Mouse (Mus musculus) bone marrow macrophage, adult 2 months (primary cell): ENCODE measurements at regions not wholly inside any gene's neighbourhood (a gene's known extent, or its start where the extent isn't known, plus 50 kb on each side); places are given as distances from the start of the nearest gene placed in this dataset.

ENCODE experiments used
- H3K27ac ChIP-seq: 2 replicates; pipeline ENCODE4 v1.5.1; 2012; ENCODE audit warnings: low read depth, low read length; ENCODE audit not compliant: insufficient read depth
- H3K4me1 ChIP-seq: 2 replicates; pipeline ENCODE4 v1.6.1; 2012; ENCODE audit warnings: low read length; ENCODE audit not compliant: control insufficient read depth, insufficient read depth
- H3K4me3 ChIP-seq: 2 replicates; pipeline ENCODE4 v1.5.1; 2012; ENCODE audit warnings: mild to moderate bottlenecking, low read length, moderate library complexity; ENCODE audit not compliant: insufficient read depth
- CTCF ChIP-seq: IDR thresholded peaks from 2 replicates; pipeline ENCODE4 v1.5.1; 2012; ENCODE audit warnings: low read depth, mild to moderate bottlenecking, low read length, moderate library complexity
- POLR2A ChIP-seq: IDR thresholded peaks from 2 replicates; pipeline ENCODE4 v1.6.1; 2012; ENCODE audit warnings: mild to moderate bottlenecking, low read depth, low read length, borderline replicate concordance

- no peak overlapping the region for H3K4me3 ChIP-seq
- TF ChIP-seq POLR2A = no peak
- no peak for TF ChIP-seq CTCF
- H3K4me1 ChIP-seq = no peaks in the 10 kb centered on the region
- no peak overlapping the region for H3K27ac ChIP-seq
Observed at GRCm38 (mm10) chr11:56246549-56247332, 205.9 kb upstream of the Nmur2 start.

- Histone ChIP-seq H3K27ac (no peak overlapping the region), H3K4me3 (no peak overlapping the region), H3K4me1 (no peaks in the 10 kb centered on the region)
- TF ChIP-seq POLR2A (no peak), CTCF (no peak)
Observed at GRCm38 (mm10) chr11:56244951-56245350, 204.1 kb upstream of the Nmur2 start.

DNA sequence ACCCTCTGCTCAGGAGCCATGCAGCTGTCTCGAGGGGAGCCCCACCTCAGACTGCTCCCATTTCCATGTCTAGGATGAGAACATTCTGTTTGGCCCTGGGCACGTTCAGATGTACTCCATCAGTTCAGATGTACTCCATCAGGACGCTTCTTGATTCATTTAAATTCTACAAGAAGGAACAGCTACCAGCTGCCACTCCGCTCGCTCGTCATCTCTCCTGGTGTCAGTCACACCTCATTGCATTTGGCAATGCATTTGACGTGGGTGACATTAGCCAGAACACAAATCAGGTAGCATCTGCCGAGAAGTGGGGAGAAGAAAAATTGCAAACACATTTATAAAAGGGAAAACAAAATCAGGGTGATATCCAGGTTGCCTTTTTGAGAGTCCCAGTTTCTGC is 202.6 kb upstream of the Nmur2 start:
- TF ChIP-seq CTCF = no peak
- TF ChIP-seq POLR2A = no peak

DNA sequence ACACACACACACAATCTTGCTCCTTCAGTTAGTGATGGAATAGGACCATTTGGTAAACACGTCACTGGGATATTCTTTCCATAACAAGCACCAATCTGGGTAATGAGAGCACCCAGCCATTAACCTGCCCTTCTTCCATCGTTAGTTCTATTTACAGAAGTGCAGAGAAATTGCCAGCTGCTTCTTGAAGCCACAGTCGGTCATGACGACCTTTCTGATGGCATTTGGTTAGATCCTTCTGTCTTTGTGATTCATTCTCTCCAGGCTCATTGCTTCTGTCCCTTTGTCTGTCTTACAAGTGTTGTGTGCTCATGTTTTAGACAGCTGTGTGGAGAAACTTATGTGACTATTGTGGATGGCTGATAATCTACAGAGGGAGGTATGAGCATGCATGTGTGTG is 197.9 kb upstream of the Nmur2 start:
- TF ChIP-seq CTCF (no peak), POLR2A (no peak)

More for the DNA sequence above, 202.6 kb upstream of the Nmur2 start:
- Histone ChIP-seq H3K27ac (no peak overlapping the region), H3K4me1 (no peaks in the 10 kb centered on the region), H3K4me3 (no peak overlapping the region)

GRCm38 (mm10) chr11:56224999-56225398 is 184.2 kb upstream of the Nmur2 start:
- no peaks in the 10 kb centered on the region for H3K4me1 ChIP-seq
- no peak for TF ChIP-seq POLR2A
- TF ChIP-seq CTCF = no peak
- H3K27ac ChIP-seq = no peak overlapping the region
- no peak overlapping the region for H3K4me3 ChIP-seq

More for the DNA sequence above, 197.9 kb upstream of the Nmur2 start:
- H3K27ac ChIP-seq = no peak overlapping the region
- no peaks in the 10 kb centered on the region for H3K4me1 ChIP-seq
- H3K4me3 ChIP-seq = no peak overlapping the region

DNA sequence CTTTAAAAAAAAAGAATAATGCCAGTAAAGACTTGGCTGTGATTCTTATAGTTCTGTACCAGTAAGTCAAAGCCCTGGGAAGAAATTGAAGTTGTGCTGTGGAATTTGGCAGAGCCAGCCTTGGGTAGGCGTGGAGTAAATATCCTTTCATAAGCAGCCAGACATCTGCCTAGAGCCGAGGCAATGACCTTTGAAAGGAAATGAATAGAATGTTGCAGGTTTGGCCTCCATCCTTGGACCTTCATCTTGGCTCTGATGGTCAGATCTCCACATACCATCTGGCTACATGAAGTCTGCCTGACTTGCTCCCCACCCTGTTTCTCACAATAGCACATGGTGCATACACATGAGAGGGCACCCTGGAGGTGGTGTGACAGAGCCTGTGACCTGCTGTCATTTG is 174.9 kb upstream of the Nmur2 start:
- no peak for TF ChIP-seq CTCF
- no peak for TF ChIP-seq POLR2A
- no peak overlapping the region for H3K4me3 ChIP-seq
- H3K4me1 ChIP-seq = no peaks in the 10 kb centered on the region
- no peak overlapping the region for H3K27ac ChIP-seq

GRCm38 (mm10) chr11:56201844-56202243 is 161.0 kb upstream of the Nmur2 start:
- H3K27ac ChIP-seq = no peak overlapping the region
- H3K4me3 ChIP-seq = no peak overlapping the region
- H3K4me1 ChIP-seq = no peaks in the 10 kb centered on the region
- TF ChIP-seq POLR2A = no peak
- TF ChIP-seq CTCF = no peak

GRCm38 (mm10) chr11:56195316-56195715 is 154.5 kb upstream of the Nmur2 start:
- no peak for TF ChIP-seq POLR2A
- TF ChIP-seq CTCF = no peak
- Histone ChIP-seq H3K4me1 (no peaks in the 10 kb centered on the region), H3K4me3 (no peak overlapping the region), H3K27ac (no peak overlapping the region)

DNA sequence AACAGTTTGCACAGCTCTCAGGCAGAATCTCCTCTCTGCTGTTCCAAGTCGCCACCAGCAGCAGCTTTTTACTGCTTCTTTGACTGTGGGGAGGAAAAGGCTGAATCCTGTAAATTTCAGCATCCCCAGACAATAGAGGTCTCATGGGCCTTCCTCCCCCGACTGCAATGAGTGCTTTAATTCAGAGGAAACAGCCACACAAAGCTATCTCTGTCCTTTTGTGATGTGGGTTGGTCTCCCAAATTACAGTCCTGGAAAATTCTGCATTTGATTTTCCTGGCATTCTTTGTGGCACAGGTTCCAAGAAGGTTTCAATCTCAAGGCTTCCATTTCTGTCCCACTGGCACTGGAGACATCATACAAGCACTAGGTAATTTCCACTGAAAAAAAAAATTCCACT is 152.6 kb upstream of the Nmur2 start:
- Histone ChIP-seq H3K4me3 (no peak overlapping the region), H3K4me1 (no peaks in the 10 kb centered on the region), H3K27ac (no peak overlapping the region)
- TF ChIP-seq POLR2A (no peak), CTCF (no peak)

GRCm38 (mm10) chr11:56173895-56174294 is 133.1 kb upstream of the Nmur2 start:
- no peaks in the 10 kb centered on the region for H3K4me1 ChIP-seq
- TF ChIP-seq POLR2A = no peak
- no peak for TF ChIP-seq CTCF
- no peak overlapping the region for H3K27ac ChIP-seq
- no peak overlapping the region for H3K4me3 ChIP-seq
